Mouse (Mus musculus): ENCODE measurements around the gene Grik1. TPM values are rescaled to one million over a fixed set of nuclear protein-coding genes. Genes with fewer than 3 reads are reported as not detected.

Grik1 gene
- polyA plus RNA-seq, 1 experiment from 2014 or later = 3.2 TPM

DNA sequence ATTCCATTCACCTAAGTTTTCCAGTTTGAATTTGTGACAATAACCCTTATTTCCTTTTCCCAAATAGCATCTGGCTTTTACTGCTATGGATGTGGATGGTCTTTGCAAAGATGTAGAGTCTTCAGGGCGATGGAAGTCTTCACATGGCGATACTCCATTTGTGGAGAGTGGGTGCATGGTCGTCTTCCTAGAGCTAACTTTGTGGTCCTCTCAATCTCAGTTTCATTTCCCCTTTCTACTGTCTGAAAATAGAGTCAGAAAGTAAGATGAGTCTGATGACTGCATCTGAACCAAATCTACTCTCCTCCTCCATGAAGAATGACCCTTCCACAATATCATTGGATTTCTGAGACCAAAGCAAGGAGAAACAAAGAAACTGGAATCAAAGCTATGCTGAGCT, 159.0 kb downstream of the Grik1 start:
- H3K27me3 ChIP-seq (ENCODE audit: control insufficient read depth, insufficient read depth, low read length) = no peaks in the 10 kb centered on the region
- H3K9me3 ChIP-seq (ENCODE audit: control insufficient read depth, low read length) = no peaks in the 10 kb centered on the region
- H3K36me3 ChIP-seq (ENCODE audit: control insufficient read depth, insufficient read depth, low read length) = no peaks in the 10 kb centered on the region
- no peak overlapping the region for H3K27ac ChIP-seq (ENCODE audit: low read depth, low read length)
- H3K4me2 ChIP-seq (ENCODE audit: low read depth) = no peak overlapping the region
- H3K4me3 ChIP-seq (ENCODE audit: low read depth, low read length) = no peak overlapping the region
- H3K9ac ChIP-seq (ENCODE audit: low read length) = no peak overlapping the region
- no peak for ATAC-seq (ENCODE audit: insufficient read depth, low FRiP score, low TSS enrichment)
- no peak for DNase-seq (ENCODE audit: low spot score)
- 94% methylated on average over 3 of the region's 3 CpGs for WGBS
- no peaks in the 10 kb centered on the region for H3K4me1 ChIP-seq (ENCODE audit: control insufficient read depth, insufficient read depth, low read length)

DNA sequence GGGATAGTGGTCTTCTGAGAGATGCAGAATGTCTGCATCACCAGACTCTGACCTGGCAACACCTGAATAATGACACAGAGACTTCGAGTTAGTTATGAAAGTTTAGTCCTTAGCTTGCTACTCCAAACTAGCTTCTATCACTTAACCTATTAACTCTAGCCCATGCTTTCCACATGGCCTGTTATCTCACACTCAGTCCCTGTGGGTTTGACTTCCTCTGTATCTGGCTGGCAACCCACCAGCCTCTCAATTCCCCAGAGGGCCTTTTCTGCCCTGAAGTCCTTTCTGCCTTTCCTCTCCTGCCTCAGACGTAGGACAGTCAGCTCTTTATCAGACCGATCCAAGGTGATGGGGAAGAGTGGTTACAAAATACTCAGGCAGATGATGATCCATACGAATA, 165.0 kb downstream of the Grik1 start:
- Histone ChIP-seq H3K4me1 (ENCODE audit: control insufficient read depth, insufficient read depth, low read length) (no peaks in the 10 kb centered on the region), H3K9ac (ENCODE audit: low read length) (no peak overlapping the region), H3K9me3 (ENCODE audit: control insufficient read depth, low read length) (no peaks in the 10 kb centered on the region), H3K4me3 (ENCODE audit: low read depth, low read length) (no peak overlapping the region), H3K36me3 (ENCODE audit: control insufficient read depth, insufficient read depth, low read length) (no peaks in the 10 kb centered on the region), H3K4me2 (ENCODE audit: low read depth) (no peak overlapping the region), H3K27me3 (ENCODE audit: control insufficient read depth, insufficient read depth, low read length) (no peaks in the 10 kb centered on the region), H3K27ac (ENCODE audit: low read depth, low read length) (no peak overlapping the region)
- DNase-seq (ENCODE audit: low spot score) = no peak
- ATAC-seq (ENCODE audit: insufficient read depth, low FRiP score, low TSS enrichment) = no peak
- 77% methylated on average over 4 of the region's 4 CpGs for WGBS

DNA sequence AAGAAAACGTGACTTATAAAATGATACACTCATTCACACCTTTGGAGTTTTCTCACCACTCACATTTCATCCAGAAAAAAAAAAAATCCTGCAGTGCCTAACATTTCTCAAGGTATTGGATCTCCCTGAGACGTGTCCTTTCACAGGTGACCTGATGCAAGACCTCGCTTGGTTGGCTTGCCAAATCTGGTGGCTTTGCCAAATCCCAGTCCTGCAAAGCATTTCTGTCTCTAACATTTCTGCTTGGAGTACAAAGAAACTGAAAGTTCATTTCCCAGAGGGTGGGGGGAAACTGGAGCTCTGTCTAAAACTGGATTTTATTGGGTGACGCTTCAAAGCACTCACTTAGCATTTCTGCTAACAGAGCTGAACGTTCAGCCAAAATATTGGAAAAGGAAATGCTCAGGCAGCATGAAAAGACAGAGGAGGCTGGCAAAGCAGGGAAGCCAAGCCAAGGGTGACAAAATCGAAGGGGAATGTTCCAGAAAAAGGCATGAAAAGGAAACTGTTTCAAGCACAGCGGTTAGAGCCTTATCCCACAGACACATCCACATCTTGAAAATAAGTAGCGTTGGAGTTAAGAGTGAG, 177.4 kb downstream of the Grik1 start:
- H3K9me3 ChIP-seq (ENCODE audit: control insufficient read depth, low read length) = no peaks in the 10 kb centered on the region
- no peak overlapping the region for H3K4me2 ChIP-seq (ENCODE audit: low read depth)
- no peaks in the 10 kb centered on the region for H3K4me1 ChIP-seq (ENCODE audit: control insufficient read depth, insufficient read depth, low read length)
- no peak overlapping the region for H3K9ac ChIP-seq (ENCODE audit: low read length)
- no peak overlapping the region for H3K4me3 ChIP-seq (ENCODE audit: low read depth, low read length)
- H3K36me3 ChIP-seq (ENCODE audit: control insufficient read depth, insufficient read depth, low read length) = no peaks in the 10 kb centered on the region
- no peak for DNase-seq (ENCODE audit: low spot score)
- ATAC-seq (ENCODE audit: insufficient read depth, low FRiP score, low TSS enrichment) = no peak
- no peak overlapping the region for H3K27ac ChIP-seq (ENCODE audit: low read depth, low read length)
- no peaks in the 10 kb centered on the region for H3K27me3 ChIP-seq (ENCODE audit: control insufficient read depth, insufficient read depth, low read length)
- 84% methylated on average over 8 of the region's 8 CpGs for whole genome bisulfite sequencing

DNA sequence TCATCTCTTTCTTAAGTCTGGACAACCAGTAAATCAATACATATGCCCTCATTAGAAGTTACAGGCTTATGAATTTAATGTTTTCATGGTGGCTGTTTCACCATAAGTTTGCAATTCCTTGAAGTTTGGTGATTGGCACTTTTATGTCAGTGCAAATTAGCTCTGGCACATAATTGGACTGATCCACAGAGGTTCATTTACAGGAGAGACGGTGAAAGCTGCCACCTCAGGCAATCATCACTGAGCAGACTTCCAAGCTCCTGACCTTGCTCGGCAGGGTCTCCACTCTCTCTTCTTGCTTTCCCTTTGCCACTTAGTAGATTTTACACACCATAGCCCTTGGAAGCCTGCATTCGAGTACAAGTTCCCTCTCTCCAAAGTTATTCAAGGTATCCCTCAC, 178.6 kb downstream of the Grik1 start:
- Histone ChIP-seq H3K4me2 (ENCODE audit: low read depth) (no peak overlapping the region), H3K27me3 (ENCODE audit: control insufficient read depth, insufficient read depth, low read length) (no peaks in the 10 kb centered on the region), H3K9me3 (ENCODE audit: control insufficient read depth, low read length) (no peaks in the 10 kb centered on the region), H3K4me3 (ENCODE audit: low read depth, low read length) (no peak overlapping the region), H3K36me3 (ENCODE audit: control insufficient read depth, insufficient read depth, low read length) (no peaks in the 10 kb centered on the region), H3K4me1 (ENCODE audit: control insufficient read depth, insufficient read depth, low read length) (no peaks in the 10 kb centered on the region), H3K27ac (ENCODE audit: low read depth, low read length) (no peak overlapping the region), H3K9ac (ENCODE audit: low read length) (no peak overlapping the region)
- WGBS = 68% methylated on average over 3 of the region's 3 CpGs
- DNase-seq (ENCODE audit: low spot score) = no peak
- ATAC-seq (ENCODE audit: insufficient read depth, low FRiP score, low TSS enrichment) = no peak

DNA sequence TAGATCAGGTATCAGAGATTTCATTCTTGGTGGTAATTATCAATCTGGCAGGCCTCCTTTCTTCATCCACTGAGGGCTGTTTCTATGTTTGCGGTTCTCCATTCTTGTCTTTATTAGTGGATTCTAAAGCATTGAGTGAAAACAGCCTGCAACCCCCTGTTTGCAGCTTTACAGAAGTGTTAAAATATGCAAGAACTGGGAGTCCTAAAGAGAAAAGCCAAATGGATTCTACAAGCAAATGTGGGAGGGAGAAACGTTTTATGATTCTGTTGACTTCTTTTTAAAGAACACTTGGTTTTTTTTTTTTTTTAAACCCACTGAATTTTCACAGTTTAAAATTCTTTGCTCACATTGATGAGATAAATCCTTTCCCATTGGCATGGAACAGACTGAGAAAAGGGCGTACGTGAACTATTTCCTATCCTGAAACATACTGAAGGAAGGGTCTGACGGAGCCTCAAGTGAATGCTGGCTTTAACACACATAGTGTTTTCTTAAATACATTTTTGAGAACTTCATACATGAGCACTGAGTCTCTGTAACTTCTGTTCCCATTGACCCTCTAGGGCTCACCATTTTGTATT, 195.8 kb downstream of the Grik1 start:
- 75% methylated on average over 5 of the region's 5 CpGs for WGBS
- no peak overlapping the region for H3K4me3 ChIP-seq (ENCODE audit: low read depth, low read length)
- no peaks in the 10 kb centered on the region for H3K27me3 ChIP-seq (ENCODE audit: control insufficient read depth, insufficient read depth, low read length)
- H3K27ac ChIP-seq (ENCODE audit: low read depth, low read length) = no peak overlapping the region
- H3K9me3 ChIP-seq (ENCODE audit: control insufficient read depth, low read length) = no peaks in the 10 kb centered on the region
- no peak for DNase-seq (ENCODE audit: low spot score)
- H3K9ac ChIP-seq (ENCODE audit: low read length) = no peak overlapping the region
- no peak for ATAC-seq (ENCODE audit: insufficient read depth, low FRiP score, low TSS enrichment)
- no peaks in the 10 kb centered on the region for H3K36me3 ChIP-seq (ENCODE audit: control insufficient read depth, insufficient read depth, low read length)
- no peaks in the 10 kb centered on the region for H3K4me1 ChIP-seq (ENCODE audit: control insufficient read depth, insufficient read depth, low read length)
- no peak overlapping the region for H3K4me2 ChIP-seq (ENCODE audit: low read depth)

DNA sequence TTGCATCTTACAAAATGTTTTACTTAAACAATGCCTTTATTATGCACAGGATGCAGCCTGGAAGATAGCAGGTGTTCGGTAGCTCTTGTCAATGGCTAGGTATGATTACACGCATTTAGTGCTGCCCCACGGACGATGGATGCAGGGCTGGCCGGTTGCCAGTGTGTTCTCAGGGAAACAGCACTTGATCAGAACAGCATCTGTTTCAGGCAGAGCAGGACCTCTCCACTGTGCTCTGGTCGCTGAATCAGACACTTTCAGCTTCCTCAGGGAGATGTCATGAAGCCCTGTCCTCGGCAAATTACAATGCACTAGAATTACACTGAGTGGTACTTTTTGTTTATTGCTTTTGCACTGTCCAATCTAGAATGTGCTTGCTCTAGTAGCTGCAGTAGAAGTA, 202.8 kb downstream of the Grik1 start:
- ATAC-seq (ENCODE audit: insufficient read depth, low FRiP score, low TSS enrichment) (no peak), DNase-seq (ENCODE audit: low spot score) (no peak)
- Histone ChIP-seq H3K4me3 (ENCODE audit: low read depth, low read length) (no peak overlapping the region), H3K36me3 (ENCODE audit: control insufficient read depth, insufficient read depth, low read length) (no peaks in the 10 kb centered on the region), H3K27ac (ENCODE audit: low read depth, low read length) (no peak overlapping the region), H3K27me3 (ENCODE audit: control insufficient read depth, insufficient read depth, low read length) (no peaks in the 10 kb centered on the region), H3K4me1 (ENCODE audit: control insufficient read depth, insufficient read depth, low read length) (no peaks in the 10 kb centered on the region), H3K9ac (ENCODE audit: low read length) (no peak overlapping the region), H3K4me2 (ENCODE audit: low read depth) (no peak overlapping the region), H3K9me3 (ENCODE audit: control insufficient read depth, low read length) (no peaks in the 10 kb centered on the region)
- WGBS = 82% methylated on average over 7 of the region's 7 CpGs

DNA sequence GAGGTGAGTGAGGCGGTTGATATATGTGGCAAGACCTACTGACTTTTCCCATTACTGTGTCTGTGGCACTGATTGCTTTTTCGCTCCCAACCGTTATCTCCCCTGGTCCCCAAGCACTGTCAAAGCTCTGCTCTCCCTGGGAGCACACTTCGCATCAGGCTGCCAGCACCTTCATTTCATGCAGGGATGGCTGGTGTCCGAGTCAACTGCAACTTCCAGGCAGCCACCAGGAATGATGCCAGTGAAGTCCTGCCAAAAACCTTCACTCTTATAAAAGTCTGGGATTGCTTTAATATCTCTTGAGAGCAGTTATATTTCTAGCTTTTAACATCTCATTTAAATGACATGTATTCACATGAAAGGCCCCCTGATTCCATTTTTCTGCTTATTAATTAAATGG, 215.3 kb downstream of the Grik1 start:
- Histone ChIP-seq H3K9me3 (ENCODE audit: control insufficient read depth, low read length) (no peaks in the 10 kb centered on the region), H3K27me3 (ENCODE audit: control insufficient read depth, insufficient read depth, low read length) (no peaks in the 10 kb centered on the region), H3K4me1 (ENCODE audit: control insufficient read depth, insufficient read depth, low read length) (no peaks in the 10 kb centered on the region), H3K4me3 (ENCODE audit: low read depth, low read length) (no peak overlapping the region), H3K27ac (ENCODE audit: low read depth, low read length) (no peak overlapping the region), H3K9ac (ENCODE audit: low read length) (no peak overlapping the region), H3K4me2 (ENCODE audit: low read depth) (no peak overlapping the region), H3K36me3 (ENCODE audit: control insufficient read depth, insufficient read depth, low read length) (no peaks in the 10 kb centered on the region)
- DNase-seq (ENCODE audit: low spot score) (no peak), ATAC-seq (ENCODE audit: insufficient read depth, low FRiP score, low TSS enrichment) (no peak)
- WGBS = 81% methylated on average over 5 of the region's 5 CpGs

DNA sequence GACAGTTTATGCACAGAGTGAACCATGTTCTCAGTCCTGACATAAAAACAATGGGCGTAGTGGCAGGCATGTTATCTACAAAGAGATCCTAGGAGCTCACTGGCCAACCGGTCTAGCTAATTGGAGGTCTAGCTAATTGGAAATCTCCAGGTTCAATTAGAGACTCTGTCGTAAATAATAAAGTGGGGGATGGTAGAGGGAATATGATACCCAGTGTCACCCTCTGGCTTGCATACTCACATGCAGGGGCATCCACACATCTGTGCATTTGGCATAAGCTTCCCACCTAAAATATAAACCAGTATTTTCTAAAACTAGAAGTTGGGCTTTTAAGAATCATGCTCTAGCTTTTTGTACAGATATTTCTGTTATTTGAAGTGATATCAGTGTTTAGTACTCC, 229.1 kb downstream of the Grik1 start:
- no peak overlapping the region for H3K9ac ChIP-seq (ENCODE audit: low read length)
- 89% methylated on average over 3 of the region's 3 CpGs for WGBS
- H3K4me2 ChIP-seq (ENCODE audit: low read depth) = no peak overlapping the region
- H3K4me1 ChIP-seq (ENCODE audit: control insufficient read depth, insufficient read depth, low read length) = no peaks in the 10 kb centered on the region
- H3K27ac ChIP-seq (ENCODE audit: low read depth, low read length) = no peak overlapping the region
- H3K9me3 ChIP-seq (ENCODE audit: control insufficient read depth, low read length) = no peaks in the 10 kb centered on the region
- no peak for DNase-seq (ENCODE audit: low spot score)
- no peaks in the 10 kb centered on the region for H3K36me3 ChIP-seq (ENCODE audit: control insufficient read depth, insufficient read depth, low read length)
- H3K4me3 ChIP-seq (ENCODE audit: low read depth, low read length) = no peak overlapping the region
- no peaks in the 10 kb centered on the region for H3K27me3 ChIP-seq (ENCODE audit: control insufficient read depth, insufficient read depth, low read length)
- no peak for ATAC-seq (ENCODE audit: insufficient read depth, low FRiP score, low TSS enrichment)

DNA sequence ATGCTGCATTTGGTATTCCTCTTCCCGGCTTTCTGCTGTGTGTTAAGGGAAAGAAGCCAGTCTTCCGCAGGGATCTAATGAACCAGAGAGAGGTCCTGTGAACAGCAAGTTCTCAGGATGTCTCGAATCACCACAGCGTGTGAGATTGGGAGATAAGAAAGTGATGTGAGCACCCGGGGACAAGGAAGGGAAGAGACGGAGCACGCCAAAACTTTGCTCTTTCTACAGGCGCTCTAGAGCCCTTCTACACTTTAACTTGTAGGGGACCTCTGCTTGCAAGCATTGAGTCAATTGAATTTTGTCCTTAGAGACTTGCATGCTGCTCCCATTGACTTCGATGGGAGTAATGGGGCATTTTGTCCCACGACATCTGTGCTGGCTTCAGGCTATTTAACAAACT, 241.9 kb downstream of the Grik1 start:
- Histone ChIP-seq H3K36me3 (ENCODE audit: control insufficient read depth, insufficient read depth, low read length) (no peaks in the 10 kb centered on the region), H3K9me3 (ENCODE audit: control insufficient read depth, low read length) (no peaks in the 10 kb centered on the region), H3K4me2 (ENCODE audit: low read depth) (no peak overlapping the region), H3K27ac (ENCODE audit: low read depth, low read length) (no peak overlapping the region), H3K4me3 (ENCODE audit: low read depth, low read length) (no peak overlapping the region), H3K9ac (ENCODE audit: low read length) (no peak overlapping the region), H3K27me3 (ENCODE audit: control insufficient read depth, insufficient read depth, low read length) (no peaks in the 10 kb centered on the region), H3K4me1 (ENCODE audit: control insufficient read depth, insufficient read depth, low read length) (no peaks in the 10 kb centered on the region)
- 87% methylated on average over 10 of the region's 10 CpGs for WGBS
- DNase-seq (ENCODE audit: low spot score) = no peak
- no peak for ATAC-seq (ENCODE audit: insufficient read depth, low FRiP score, low TSS enrichment)
